Mouse (Mus musculus): ENCODE data around the gene Yars.

DNA sequence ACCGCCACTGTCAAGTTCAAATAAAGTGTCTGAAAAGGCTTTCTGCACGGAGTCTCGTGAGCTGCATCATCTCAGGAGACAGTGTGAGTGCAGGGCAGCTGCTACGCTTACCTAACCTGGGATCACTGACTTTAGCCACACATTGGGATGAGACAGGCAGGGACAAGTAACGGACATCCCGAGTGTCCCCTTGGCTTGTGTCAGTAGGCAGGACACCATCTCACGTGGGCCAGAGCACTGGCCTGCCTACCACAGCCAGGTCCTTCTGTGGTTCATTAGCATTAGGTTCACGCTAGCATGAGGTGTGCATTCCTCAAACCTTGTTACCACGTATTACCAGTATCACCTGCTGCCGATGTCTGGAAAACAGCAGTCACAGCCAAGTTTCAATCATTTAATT, 29.6 kb downstream of the Yars start:
- TF ChIP-seq CTCF (conservative IDR thresholded peaks at IDR 0.05; ENCODE audit: insufficient read depth, insufficient read length, low read depth, low read length): no peak
- TF ChIP-seq POLR2A (IDR thresholded peaks at IDR 0.05; ENCODE audit: low read depth, low read length): no peak

Data from kidney, adult 2 months (tissue).